Mouse (Mus musculus) spleen, postnatal 4 days (tissue): Measurements from ENCODE around the gene Lrrc51.
"Not testable (repeated sequence)": the region's sequence is repeated elsewhere in the genome, so short reads cannot be mapped to it uniquely, and the experiment has no call there.

Source experiments
- DNase-seq, 2 experiments: peaks; one replicate each; pipeline ENCODE4 v3.0.0; 2022; ENCODE audit warnings: low spot score in 2 of 2

The Lrrc51 gene

DNA sequence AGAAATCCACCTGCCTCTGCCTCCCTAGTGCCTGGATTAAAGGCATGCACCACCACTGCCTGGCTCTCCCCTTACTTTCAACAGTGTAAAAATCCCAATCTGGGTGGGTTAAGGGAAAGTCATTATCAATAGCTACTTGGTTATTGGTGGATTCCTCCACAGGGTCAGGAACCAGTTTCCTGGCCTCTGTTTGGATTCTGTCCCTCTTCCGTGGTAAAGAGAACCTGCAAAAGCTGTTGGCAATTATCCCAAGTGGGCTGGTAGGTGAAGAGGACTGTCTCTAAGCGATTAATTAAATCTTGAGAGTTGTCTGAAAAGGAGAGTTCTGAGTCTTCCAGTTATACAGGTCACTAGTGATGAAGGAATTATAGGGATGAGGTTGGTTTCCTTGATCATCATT is 4.7 kb upstream of the Lrrc51 start:
- no peak for DNase-seq

DNA sequence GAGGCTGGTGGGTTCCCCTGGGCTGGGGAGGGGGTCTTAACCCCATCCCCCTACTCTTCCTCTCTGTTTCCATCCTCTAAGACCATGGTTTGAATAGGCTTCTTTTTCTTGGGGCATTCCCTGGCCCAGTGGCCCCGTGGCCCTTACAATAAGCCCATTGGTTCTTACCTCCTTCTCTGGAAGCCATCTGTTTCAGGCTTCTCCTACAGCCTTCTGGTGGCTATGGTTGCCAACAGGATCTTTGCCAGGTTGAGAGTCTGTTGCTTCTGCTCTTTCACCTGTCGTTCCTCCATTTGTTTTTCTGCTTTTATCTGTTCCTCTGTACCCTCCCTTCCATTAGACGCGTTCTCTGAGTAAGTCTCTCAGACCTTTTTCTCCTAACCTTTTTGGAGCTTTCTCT is 3.9 kb upstream of the Lrrc51 start:
- DNase-seq, result no peak

DNA sequence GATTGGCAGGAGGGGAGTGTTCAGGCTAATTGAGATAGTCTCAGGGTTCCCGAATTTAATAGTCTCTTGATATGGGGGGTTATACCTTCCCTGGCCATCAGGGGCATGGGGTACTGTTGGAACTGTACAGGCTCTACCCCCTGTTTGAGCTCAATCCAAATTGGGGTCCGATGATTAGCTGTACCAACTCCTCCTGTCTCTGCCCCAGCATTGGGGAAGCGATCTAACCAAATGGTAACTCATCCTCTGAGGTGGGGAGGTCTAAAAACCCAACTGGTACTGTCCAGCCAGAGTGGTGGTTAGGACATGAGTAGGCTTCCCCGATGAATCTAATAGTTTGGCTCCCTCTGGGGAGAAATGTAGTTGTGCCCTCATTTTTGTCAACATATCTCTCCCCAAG is 3.3 kb upstream of the Lrrc51 start:
- DNase-seq, result no peak

DNA sequence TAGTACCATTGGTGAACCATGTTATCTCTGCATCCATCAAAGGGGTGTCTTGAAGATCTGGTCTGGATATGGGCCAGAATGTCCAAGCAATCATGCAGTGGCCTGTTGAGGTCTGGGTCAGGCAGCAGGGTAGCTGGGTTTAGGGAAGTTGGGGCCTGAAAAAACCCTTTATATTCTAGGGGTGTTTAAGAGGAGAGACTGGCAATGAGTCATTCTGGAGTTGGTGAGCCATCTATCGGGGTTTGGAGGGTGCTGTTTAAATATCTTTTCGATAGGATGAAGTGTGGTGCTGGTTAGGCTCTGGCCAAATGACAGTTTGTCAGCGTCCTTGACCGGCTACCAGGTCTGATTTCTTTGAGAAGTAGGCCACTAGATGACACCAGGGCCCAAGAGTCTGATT is 2.3 kb upstream of the Lrrc51 start:
- no peak for DNase-seq

- DNase-seq, result peak; percentile 29 to 73
Observed at GRCm38 (mm10) chr7:101933300-101933699, 395 bp downstream of the Lrrc51 start.

- DNase-seq, result no peak
Observed at GRCm38 (mm10) chr7:101932551-101932950, 1.1 kb downstream of the Lrrc51 start.

DNA sequence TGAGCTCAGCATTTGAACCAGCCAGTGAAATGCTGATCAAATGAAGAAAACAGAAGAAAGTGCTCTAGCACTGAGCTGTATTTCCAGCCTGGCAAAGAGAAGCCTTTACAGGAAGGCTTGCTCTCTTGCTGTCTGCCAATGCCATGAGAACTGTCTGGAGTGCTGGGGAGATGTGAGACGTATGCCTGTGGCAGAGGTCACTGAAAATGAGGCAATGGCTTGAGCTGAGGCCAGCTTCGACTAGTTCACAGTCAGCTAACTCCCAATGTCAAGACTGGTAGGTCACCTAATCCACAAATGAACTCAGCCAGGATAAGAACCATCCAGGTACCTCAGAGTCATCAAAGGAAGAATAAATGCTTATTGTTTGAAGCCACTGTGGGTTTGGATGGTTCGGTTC is 5.6 kb downstream of the Lrrc51 start:
- DNase-seq, result no peak

DNA sequence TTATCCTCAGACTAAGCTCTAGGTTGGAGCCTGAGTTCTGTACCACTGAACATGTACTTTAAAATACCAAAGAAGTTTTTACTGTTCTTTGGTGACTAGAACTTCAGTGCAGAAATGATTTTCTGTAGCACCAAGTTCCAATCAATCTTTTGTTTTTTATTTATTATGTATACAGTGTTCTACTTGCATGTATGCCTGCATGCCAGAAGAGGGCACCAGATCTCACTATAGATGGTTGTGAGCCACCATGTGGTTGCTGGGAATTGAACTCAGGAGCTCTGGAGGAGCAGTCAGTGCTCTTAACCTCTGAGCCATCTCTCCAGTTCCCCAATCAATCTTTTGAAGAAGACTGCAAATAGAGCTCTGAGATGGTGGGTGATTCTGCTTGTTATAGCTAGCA is 7.8 kb downstream of the Lrrc51 start:
- not testable (repeated sequence) for DNase-seq

DNA sequence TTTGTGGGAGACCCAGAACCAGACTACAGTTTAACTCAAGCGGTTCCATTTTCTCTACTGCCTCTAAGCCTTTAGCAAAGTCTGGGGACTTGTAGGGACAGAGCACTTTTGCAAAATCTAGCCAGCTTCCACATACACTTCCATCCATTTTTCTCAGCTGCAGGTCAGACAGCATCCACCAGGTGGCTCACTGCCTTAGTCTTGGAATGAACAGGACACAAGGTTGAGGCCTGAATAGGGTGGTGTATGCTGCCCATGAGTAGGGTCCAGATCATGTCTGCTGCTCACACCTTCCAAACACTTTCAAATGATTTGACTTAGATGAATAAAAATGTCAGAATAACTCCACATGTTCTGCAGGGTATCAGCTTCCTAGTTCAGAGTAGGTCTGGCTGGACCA is 15.6 kb downstream of the Lrrc51 start:
- peak; percentile 49 to 78 for DNase-seq

GRCm38 (mm10) chr7:101911982-101912381 is 21.7 kb downstream of the Lrrc51 start:
- no peak for DNase-seq

GRCm38 (mm10) chr7:101910138-101910537 is 23.6 kb downstream of the Lrrc51 start:
- no peak for DNase-seq

- no peak for DNase-seq
Observed at GRCm38 (mm10) chr7:101908367-101908766, 25.3 kb downstream of the Lrrc51 start.

DNA sequence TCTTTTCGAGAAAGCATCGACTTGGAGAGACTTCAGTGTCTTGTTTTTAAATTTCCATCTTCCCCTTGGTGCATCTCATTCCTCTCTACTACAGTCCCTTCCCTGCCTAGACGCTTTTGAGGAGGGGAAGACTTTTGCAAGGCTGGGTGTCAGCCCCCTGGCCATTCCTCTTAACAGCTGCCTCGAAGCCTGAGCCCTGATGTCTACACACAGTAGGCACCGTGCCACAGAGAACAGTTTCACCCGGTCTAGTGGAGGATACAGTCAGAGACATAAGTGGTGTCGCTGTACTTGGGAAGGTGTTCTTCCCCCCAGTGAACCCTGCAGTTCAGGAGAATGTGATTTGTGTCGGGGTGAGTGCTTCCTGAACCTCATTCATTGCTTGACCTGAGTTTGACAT is 27.0 kb downstream of the Lrrc51 start:
- DNase-seq, result no peak

- no peak for DNase-seq
Observed at GRCm38 (mm10) chr7:101906287-101906681, 27.4 kb downstream of the Lrrc51 start, which contains the start of gene Tomt. Gene Tomt (minus strand): TSS chr7:101906359.

- peak; percentile 99 for DNase-seq
Observed at GRCm38 (mm10) chr7:101905561-101906286, 28.0 kb downstream of the Lrrc51 start, which contains the start of gene Lamtor1. Gene Lamtor1 (plus strand): TSS chr7:101905904.

DNA sequence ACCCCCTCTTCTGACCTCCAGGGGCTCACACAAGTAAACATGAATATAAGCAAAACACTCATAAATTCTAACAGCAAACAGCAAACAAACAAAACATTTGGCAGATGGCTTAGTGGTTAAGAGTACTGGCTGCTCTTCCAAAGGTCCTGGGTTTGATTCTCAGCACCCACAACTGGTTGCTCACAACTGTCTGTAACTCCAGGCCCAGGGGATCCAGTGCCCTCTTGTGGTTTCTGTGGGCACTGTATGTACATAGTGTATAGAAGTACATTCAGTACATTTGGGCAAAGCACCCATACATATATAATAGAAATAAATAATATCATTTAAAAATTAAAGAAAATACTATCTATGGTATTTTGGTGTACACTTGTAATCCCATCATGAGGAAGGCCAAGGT is 30.8 kb downstream of the Lrrc51 start:
- DNase-seq, result no peak

DNA sequence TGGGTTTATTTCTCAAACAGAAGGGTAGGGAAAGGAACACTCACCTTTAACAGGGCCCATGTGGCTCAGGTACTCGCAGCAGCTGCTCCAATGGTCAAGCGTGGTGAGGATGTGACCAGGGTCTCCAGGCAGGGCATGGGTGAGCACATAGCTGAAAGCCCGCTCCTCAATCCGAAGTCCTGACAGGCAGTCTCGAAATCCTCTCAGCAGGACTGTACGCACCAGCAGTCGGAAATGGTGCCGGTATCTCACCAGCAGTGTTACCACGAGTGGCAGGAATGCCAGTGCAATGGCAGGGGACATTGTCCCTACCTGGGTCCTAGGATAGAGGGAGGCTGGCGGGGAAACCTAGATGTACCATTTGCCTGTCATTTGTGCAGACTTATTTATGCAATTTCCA is 31.7 kb downstream of the Lrrc51 start:
- peak in 1 of 2 experiments; percentile 55 for DNase-seq

- DNase-seq, result no peak
Observed at GRCm38 (mm10) chr7:101900331-101901097, 33.2 kb downstream of the Lrrc51 start.

DNA sequence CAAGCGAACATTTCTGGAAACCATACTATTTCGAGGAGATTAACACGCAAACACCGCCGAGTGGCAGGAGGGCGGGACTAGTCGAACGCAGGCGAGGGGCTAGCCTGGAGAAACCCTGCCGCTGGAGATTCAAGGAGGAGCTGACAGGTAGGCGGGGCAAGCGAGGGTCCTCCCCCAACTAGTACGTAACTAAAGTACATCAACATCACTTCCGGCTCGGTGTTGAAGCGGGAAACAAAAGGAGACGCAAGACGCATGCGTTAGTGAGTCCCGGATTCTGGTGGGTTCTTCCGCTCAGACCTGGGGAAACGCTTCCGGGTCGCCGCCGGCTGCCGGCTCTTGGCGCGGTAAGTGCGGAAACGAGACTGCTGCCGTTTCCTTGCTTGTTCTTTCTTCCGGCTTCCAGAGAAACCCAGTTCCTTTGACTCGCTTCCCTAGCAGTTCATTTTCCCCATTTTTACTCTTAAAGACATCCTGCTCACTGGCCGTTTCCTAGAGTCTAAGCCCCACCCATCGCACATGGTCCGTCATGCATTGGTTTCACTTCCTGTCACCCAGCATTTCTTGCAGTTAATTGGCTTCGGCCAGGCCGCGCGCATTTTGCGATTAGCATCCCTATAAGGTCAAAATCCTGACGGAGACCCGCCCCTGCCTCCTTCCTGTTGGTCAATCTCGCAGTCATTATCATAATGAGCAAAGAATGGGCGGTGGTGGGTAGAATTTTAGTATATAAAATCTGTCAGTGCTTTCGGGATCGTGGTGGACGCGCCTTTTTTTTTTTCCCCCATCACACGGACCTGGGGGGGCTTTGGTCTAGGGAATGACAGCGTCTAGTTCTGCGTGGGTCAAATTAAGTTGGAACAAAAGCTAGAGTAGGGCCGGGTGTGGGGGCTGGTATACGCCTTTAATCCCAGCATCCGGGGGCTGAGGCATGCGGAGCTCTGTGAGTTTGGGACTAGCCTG is 37.3 kb downstream of the Lrrc51 start:
- peak; percentile 95 for DNase-seq

DNA sequence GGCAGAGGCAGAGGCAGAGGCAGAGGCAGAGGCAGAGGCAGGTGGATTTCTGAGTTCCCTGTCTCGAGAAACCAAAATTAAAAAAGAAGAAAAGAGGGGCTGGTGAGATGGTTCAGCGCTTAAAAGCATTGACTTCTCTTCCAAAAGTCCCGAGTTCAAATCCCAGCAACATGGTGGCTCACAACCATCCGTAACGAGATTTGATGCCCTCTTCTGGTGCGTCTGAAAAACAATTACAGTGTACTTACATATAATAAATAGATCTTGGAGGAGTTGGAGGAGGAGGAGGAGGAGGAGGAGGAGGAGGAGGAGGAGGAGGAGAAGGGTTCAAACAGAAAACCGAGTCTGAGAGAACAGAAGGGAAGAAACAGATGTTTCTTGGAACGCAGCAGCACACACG is 38.0 kb downstream of the Lrrc51 start:
- no peak for DNase-seq

DNA sequence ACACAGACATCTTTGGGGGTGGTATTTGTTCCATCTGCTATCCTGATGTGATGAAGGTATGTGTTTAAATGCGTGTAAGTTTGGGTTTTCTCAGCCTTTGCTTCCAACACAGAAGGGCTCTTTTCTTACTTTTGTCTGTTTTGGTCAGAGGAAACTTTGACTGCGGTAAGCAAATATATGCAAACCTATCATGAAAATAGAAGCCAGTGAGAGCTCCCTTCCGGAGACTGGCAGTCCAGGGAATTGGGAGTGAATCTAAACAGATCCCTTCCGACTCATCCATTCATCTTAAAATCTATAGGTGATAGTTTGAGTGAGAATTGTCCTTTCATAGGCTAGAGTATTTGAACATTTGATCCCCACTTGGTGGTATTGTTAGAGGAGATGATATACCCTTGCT is 45.2 kb downstream of the Lrrc51 start:
- DNase-seq, result no peak

DNA sequence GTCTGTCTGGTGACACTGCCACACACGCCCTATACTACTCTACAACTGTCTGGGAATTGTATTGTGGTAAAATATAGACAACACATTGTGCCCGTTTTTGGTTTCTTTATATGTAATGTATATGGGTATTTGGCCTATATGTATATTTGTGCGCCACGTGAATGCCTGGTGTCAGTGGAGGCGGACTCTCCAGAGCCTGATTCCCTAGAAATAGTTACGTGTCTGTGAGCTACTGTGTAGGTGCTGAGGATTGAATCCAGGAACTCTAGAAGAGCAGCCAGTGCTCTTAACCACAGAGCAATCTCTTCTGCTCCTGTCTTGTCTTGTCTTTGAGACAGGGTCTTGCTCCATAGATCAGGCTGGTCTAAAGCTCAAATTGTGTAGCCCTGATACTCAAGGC is 47.4 kb downstream of the Lrrc51 start:
- no peak for DNase-seq
